Mouse (Mus musculus) gastrocnemius, postnatal 14 days (tissue): ENCODE results near the gene Usp54. TPM values are rescaled to one million over a fixed set of nuclear protein-coding genes. Genes with fewer than 3 reads are reported as not detected.

Experiments
- DNase-seq: peaks from one replicate; pipeline ENCODE4 v3.0.0; 2021; ENCODE audit warnings: mixed read lengths
- intact Hi-C: fragments of 180-260 bp; cut with DNase I; formaldehyde crosslinking; loops from one replicate; pipeline ENCODE4 v1.15.1; 2025; ENCODE audit warnings: low total_unique reads
- microRNA-seq, 2 experiments: library from miRNA; unstranded; fragments of <30 nt; microRNA quantifications; one replicate each; pipeline ENCODE4 v1.2.0; 2021
- total RNA-seq, 2 experiments: library from RNA; stranded (reverse); gene quantifications; 2 replicates each; pipeline ENCODE4 v1.2.3; 2021

Usp54 gene
- total RNA-seq, 2 experiments from 2014 or later: 4.4 to 11.2 TPM

- DNase-seq: peak; percentile 83
- intact Hi-C loops: no loop called here
Observed at GRCm38 (mm10) chr14:20546415-20546814, 94.4 kb downstream of the Usp54 start, which contains the start of gene Ppp3cb. Gene Ppp3cb, minus strand, starts transcription at chr14:20546573.

- intact Hi-C loops: no loop called here
- peak; percentile 94 for DNase-seq
Observed at GRCm38 (mm10) chr14:20545529-20546331, 95.1 kb downstream of the Usp54 start.

- intact Hi-C loops: no loop called here
- no peak for DNase-seq
Observed at GRCm38 (mm10) chr14:20544467-20545411, 96.1 kb downstream of the Usp54 start.

- intact Hi-C loops: no loop called here
- DNase-seq: no peak
Observed at GRCm38 (mm10) chr14:20529643-20530042, 111.2 kb downstream of the Usp54 start.

- intact Hi-C loops: no loop called here
- DNase-seq: no peak
Observed at GRCm38 (mm10) chr14:20520179-20520578, 120.7 kb downstream of the Usp54 start.

- intact Hi-C loops: no loop called here
- DNase-seq: no peak
Observed at GRCm38 (mm10) chr14:20508424-20508823, 132.4 kb downstream of the Usp54 start.

- no peak for DNase-seq
- intact Hi-C loops: no loop called here
Observed at GRCm38 (mm10) chr14:20502966-20503365, 137.9 kb downstream of the Usp54 start.

GRCm38 (mm10) chr14:20499982-20500381 is 140.9 kb downstream of the Usp54 start:
- intact Hi-C loops: no loop called here
- no peak for DNase-seq

Small RNA genes within 50 kb of the gene (microRNA-seq; reads per million reads assigned to microRNA genes)
- 0 to 1.3 reads per million in 2 experiments for gene Mir6946

Other genes with a start within 250 kb of the Usp54 start
- gene Mrps16, start 247.4 kb downstream of the Usp54 start, total RNA-seq: 10 to 100 TPM; 40.1 to 47.6 TPM
- gene Cfap70, start 188.8 kb downstream of the Usp54 start, total RNA-seq: under 1 TPM; 0.09 to 0.16 TPM
- 10 to 100 TPM; 26.2 TPM for gene Anxa7, start 160.9 kb downstream of the Usp54 start, total RNA-seq
- gene Mss51, start 144.2 kb downstream of the Usp54 start, total RNA-seq: 1 to 10 TPM; 3.2 to 5.8 TPM
- gene Ppp3cb, start 94.5 kb downstream of the Usp54 start, total RNA-seq: 100 to 1,000 TPM; 101 to 107 TPM
- gene Myoz1, start 15.5 kb upstream of the Usp54 start, total RNA-seq: 1,000 to 10,000 TPM; 1,986 to 2,341 TPM
- gene Synpo2l, start 27.3 kb upstream of the Usp54 start, total RNA-seq: 100 to 1,000 TPM; 197 to 244 TPM
- 10 to 100 TPM; 56.7 to 60.1 TPM for gene Sec24c, start 33.2 kb upstream of the Usp54 start, total RNA-seq
- 1 to 10 TPM; 6.6 to 7.0 TPM for gene Fut11, start 53.9 kb upstream of the Usp54 start, total RNA-seq
- gene Chchd1, start 61.9 kb upstream of the Usp54 start, total RNA-seq: 100 to 1,000 TPM in 1 of 2 experiments, 10 to 100 TPM in 1; 98.5 to 106 TPM
- gene Zswim8, start 66.5 kb upstream of the Usp54 start, total RNA-seq: 10 to 100 TPM; 31.7 to 38.8 TPM
- gene Ndst2, start 93.5 kb upstream of the Usp54 start, total RNA-seq: 1 to 10 TPM; 7.8 to 8.7 TPM
- gene Camk2g, start 153.0 kb upstream of the Usp54 start, total RNA-seq: 100 to 1,000 TPM; 114 to 117 TPM
- 10 to 100 TPM; 29.4 to 31.5 TPM for gene Plau, start 195.6 kb upstream of the Usp54 start, total RNA-seq